Mouse (Mus musculus): ENCODE measurements at regions not wholly inside any gene's neighbourhood (a gene's known extent, or its start where the extent isn't known, plus 50 kb on each side); places are given as distances from the start of the nearest gene placed in this dataset.

GRCm38 (mm10) chr1:52397460-52397859 is 103.0 kb downstream of the Nab1 start:
- no peak for DNase-seq

- DNase-seq: no peak
Observed at GRCm38 (mm10) chr1:52392933-52393332, 107.5 kb downstream of the Nab1 start.

DNA sequence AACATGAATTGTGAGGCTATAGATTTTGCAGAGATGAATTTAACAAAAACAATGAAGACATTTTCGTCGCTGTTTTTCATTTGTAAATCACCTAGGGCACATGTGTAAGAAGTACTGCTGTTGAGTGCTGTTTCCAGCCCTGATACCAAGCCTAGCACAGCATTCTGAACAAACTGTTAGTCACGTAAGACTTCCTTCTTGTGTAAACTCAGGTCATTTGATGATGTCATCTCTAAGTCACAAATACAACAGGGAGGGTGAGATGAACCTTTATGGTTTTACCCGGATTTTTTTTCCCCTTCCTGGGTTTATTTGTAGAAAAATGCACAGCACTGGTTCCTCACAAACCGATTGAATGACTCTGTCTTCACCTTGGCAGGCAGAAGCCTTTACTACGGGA is 111.6 kb downstream of the Nab1 start:
- no peak for DNase-seq

DNA sequence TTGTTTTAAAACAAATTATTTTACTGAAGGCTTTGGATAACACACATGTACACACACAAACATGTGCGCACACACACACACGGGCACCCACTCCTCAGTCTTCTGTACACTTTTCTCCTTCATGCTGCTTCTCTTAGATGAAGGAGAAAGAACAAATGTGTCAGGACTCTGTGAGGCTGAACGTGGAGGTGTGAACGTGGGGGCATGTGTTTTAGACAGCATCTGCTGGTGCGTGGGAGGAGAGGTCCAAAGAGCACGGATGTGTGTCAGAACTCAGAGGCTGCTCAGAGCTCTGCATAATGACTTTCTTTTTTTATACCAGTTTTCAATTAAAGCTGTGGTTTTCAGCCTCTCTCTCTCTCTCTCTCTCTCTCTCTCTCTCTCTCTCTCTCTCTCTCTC is 112.4 kb downstream of the Nab1 start:
- DNase-seq: no peak

- DNase-seq: no peak
Observed at GRCm38 (mm10) chr1:52387062-52387461, 113.4 kb downstream of the Nab1 start.

DNA sequence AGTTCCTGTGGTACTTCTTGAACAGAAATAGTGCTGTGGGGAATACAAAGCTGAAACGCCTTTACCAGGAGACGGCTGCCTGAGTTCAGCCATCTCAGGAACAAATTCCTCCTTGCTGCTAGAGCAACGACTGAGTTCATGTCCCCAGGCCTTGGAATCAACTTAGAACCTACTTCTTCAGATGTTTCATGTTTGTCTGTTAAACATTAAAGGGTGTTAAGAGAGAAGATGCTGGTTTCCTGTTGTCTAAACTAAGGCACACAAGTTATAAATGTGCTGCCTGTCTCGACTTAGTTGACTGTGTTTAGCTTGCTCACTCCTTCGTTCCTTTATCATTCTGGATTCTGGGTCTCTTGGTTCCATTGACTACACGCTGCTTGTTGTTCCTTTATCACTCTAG is 125.2 kb downstream of the Nab1 start:
- no peak for DNase-seq

DNA sequence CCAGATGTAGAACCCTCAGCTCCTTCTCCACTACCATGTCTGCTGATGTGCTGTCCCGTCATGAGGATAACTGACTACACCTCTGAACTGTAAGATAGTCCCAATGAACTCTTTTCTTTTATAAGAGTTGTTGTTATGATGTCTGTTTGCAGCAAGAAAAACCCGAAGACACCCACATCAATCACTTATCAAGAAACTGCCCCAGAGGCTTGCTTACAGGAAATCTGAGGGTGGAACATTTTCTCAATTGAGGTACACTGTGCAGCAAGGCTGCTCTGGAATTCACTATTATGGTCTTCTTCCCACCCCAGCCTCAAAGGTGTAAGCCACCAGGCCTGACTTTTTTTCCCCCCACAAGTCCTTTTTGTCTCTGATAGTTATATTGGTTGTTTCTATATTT is 125.8 kb downstream of the Nab1 start:
- no peak for DNase-seq

DNA sequence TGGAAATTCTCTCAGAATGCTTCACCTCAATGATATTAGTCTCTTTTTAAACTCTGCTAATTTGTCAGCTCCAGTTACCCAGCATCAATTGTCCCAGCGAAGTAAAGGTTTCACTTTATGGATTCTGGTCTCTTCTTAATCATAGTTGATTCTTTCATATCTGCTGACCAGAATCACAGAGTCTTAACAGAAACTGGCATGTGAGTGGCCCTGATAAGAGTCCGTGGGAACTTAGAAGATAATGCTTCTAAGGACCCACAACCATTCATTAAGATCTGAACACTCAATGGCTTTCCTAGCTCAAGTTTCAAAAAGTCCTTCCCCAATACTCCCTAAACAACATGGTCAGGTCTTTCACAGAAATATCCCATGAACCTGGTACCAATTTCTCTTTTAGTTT is 126.7 kb downstream of the Nab1 start:
- DNase-seq: no peak

DNA sequence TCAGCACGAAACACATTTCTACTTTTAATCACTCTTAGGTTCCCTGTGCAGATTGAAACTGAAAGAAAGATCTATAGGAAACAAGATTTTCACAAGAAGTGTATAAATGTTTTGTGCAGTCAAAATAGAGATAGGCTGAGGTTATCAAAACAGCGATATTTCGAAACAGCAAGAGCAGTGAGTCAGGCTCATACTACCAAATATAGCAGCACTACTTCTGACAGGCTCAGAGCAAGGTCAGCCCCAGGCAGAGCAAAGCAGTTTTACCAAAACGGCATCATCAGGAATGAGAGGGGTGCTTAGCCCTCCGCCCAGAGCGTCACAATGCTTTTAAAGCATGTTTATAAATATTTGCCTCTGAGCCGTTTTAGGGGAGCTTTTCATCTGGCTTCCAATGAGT is 133.4 kb upstream of the Gls start:
- no peak for DNase-seq

DNA sequence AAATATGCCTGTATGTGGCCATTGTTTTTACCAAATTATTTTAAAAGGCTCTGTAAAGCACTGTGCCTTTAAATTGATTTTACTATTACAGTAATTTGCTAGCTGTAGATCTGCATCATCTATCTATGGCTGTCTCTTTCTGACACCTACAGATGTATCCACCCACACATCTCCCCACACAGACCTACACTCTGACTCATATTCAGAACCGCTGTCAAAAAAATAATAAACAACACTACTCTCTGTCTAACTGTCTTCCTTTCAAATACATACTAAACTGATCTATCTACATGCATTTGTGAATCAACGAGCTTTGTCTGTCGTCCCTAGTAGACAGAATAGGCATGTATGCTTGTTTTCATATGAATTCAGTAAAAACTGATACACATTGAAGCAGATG is 130.6 kb upstream of the Gls start:
- DNase-seq: no peak

GRCm38 (mm10) chr1:52362976-52363375 is 129.9 kb upstream of the Gls start:
- no peak for DNase-seq

DNA sequence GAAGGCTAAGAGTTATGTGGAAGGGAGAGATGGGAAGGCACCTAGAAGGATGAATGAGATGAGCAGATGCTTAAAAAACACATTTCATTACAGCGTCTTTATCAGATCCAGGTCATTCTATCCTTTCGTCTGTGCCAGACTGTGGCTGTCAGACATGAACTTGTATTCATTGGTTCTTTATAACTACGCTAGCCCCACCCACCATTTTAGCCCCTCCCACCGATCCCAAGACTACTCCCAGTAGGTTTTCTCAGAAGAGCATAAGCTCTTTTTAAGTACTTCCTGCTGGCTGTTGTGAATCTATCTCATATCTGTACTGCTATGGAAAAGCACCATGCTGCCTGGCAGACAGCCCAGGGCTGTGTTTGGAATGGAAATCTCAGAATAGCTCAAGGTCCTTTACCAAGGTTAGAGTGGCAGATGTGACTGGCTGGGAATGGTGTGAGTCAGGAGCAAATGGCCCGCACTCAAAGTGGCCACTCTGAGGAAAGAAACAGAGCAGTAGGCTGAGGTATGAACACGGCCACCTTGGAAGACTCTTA is 121.1 kb upstream of the Gls start:
- DNase-seq: peak; percentile 53 to 54

- DNase-seq: no peak
Observed at GRCm38 (mm10) chr1:52342127-52342526, 109.1 kb upstream of the Gls start.

GRCm38 (mm10) chr1:52338704-52339103 is 105.7 kb upstream of the Gls start:
- DNase-seq: no peak

- DNase-seq: no peak
Observed at GRCm38 (mm10) chr1:52338243-52338642, 105.2 kb upstream of the Gls start.

GRCm38 (mm10) chr1:52336696-52337095 is 103.7 kb upstream of the Gls start:
- DNase-seq: no peak

- DNase-seq: no peak
Observed at GRCm38 (mm10) chr1:52332013-52332412, 99.0 kb upstream of the Gls start.

DNA sequence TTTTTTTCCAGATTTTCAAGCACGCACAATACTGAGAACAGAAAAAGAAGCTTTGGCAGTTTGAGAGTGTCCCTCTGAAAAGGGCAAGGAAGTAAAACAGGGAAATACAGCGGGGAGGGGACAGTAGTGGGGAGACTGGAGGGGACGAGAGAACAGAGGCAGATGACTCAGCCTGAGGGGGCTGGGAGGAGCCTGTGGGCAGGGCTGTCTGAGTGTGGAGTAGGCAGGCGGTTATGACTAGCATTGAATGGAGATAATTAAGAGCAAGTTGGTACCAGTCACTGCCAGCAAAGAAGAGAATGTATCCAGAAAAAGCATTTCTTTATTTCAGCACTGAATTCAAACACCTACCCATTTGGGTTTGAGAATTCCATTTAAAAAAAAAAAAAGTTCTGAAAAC is 98.4 kb upstream of the Gls start:
- peak; percentile 14 for DNase-seq

DNA sequence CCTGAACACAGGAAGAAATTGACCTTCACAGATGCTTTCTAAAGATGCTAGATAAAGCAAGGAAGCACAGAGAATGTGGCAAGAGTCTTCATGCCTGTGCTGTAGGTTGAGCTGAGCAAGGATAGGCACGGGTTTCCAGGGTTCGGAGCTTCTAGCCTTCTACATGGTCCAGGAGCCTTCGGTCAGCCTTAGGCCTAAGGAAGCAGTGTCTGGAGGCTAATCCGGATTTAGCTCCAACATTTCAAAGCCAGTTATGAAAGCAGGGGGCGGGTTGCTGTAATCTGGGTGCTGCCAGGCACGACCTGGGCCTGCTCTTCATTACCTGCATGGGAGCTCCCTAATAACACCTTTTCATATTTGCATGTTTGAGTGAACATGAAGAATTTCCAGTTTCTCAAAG is 97.5 kb upstream of the Gls start:
- no peak for DNase-seq

GRCm38 (mm10) chr1:52328507-52328906 is 95.5 kb upstream of the Gls start:
- no peak for DNase-seq

DNA sequence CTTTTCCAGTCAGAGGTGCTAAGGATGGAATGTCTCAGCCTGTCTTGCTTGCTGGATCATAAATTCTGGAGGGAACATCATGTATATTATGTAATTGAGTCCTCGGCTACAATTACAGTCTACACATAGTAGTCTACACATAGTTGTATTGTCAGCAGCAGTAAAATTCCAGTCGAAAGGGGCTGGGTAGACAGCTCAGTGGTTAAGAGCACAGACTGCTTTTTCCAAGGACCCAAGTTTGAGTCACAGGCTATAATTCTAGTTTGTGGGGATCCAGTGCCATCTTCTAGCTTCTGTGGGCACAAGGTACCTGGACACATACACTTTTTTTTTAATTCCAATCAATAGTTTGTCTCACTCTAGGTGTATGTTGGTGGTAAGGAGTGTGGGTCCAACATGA is 91.3 kb upstream of the Gls start:
- no peak for DNase-seq

DNA sequence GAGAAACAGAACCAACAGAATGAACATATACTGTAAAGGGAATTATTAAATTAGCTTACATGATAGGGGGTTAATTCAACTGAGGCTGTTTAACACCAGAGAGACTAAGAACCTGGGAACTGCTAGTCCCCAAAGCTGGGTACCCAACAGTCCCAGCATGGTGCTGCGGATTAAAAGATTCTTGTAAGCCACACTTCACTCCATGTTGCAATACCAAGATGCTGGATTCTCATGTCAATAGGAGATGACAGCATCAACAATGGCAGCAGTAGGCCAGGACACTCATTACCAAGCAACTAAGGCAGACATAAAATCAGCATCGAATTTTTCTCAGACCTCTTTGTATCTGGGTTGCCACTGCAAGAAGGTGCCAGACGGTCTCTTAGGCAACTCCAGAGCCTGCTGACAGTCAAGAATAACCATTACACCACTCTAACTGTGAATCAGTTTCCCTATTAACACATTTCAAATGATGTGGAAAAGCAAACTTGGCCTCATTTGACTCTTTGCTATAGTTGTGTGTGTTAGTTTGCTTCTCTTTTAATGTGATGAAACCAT is 79.1 kb upstream of the Gls start:
- DNase-seq: no peak

DNA sequence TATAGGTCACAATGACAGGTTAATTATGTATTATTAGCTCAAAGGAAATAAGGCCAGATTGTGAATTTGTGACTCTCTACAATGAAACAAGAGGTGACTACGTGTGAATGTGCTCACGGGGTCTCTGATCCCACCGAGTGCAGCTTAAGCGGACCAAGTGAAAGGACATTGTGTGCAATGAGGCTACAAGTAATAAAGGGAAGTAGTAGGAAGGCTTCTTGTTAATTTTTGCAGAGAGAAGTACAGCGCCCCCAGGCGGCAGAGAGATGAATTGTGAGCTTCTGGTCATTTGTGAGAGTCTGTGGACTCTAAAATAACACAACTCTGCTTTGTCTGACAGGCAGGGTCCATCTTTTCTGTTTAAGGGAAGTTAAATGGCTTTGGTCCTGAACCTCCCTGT is 73.9 kb upstream of the Gls start:
- DNase-seq: peak; percentile 4 to 5

DNA sequence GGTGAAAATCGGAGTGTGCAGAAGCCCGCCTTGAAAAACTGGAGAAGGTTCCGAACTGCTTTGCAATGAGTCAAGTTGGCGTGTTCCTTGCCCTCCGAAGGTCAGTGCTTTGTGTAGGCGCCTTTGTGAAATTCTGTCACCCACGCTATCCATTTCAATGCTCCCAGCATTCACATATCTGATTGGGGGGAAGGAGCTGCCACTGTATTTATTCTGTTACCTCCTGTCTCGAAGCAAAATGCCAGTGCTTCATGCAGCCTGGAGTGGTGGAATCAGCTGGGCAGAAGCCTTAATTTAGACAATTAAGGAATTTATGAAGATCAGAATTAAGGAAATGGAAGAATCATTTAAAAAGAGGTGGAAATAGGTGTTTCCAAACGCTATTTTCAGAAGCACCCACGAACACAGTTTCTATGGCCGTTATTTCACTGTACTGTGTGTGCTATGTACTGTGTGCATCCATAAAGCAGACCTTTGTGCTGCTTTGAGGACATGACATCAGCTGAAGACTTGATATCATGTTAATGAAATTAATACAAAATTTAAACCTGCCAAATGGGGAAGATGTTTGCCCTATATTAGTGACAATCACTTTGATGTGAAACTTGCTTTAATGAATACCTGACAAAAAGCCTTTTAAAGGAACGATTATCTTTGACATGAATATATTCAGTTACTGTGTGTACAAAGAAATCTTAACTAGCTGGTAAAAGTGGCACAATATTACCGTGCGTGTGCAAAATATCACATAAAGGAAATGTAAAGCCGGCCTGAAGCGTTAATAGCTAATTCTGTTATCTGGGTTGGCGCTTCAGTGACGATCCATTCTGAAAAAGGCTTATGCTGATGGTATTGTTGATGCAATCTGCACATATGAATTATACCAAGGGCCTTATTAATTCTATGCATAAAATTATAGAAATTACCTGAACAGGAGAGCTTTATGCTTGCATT is 72.9 kb upstream of the Gls start:
- no peak for DNase-seq

Data from lung, adult 18-20 months (tissue).